Mouse (Mus musculus) forebrain, embryonic 11.5 days (tissue): Measurements from ENCODE around the gene Asap3. TPM values are rescaled to one million over a fixed set of nuclear protein-coding genes. Genes with fewer than 3 reads are reported as not detected.

ENCODE experiments used
- ATAC-seq: fragments of 200-750 bp; cut with Nextera tagmentation; replicated peaks from 2 replicates; pipeline ENCODE4 v1.8.0; 2017; ENCODE audit warnings: moderate TSS enrichment; ENCODE audit not compliant: low FRiP score
- DNase-seq: peaks from one replicate; pipeline ENCODE4 v3.0.0-alpha.2; 2017; ENCODE audit warnings: low spot score
- H3K27ac ChIP-seq: fragments of 300-500 bp; sonication (generic); 2 replicates; pipeline ENCODE4 v1.5.1; 2014; ENCODE audit warnings: low read depth, low read length
- H3K27me3 ChIP-seq: fragments of 300-500 bp; sonication (generic); 2 replicates; pipeline ENCODE4 v1.6.1; 2014; ENCODE audit warnings: mild to moderate bottlenecking, low read length, mixed read lengths; ENCODE audit not compliant: control insufficient read depth, insufficient read depth
- H3K36me3 ChIP-seq: fragments of 300-500 bp; sonication (generic); 2 replicates; pipeline ENCODE4 v1.6.1; 2014; ENCODE audit warnings: mild to moderate bottlenecking, low read length, moderate library complexity, mixed read lengths; ENCODE audit not compliant: control insufficient read depth, insufficient read depth
- H3K4me1 ChIP-seq: fragments of 300-500 bp; sonication (generic); replicated peaks from 2 replicates; pipeline ENCODE4 v1.6.1; 2014; ENCODE audit warnings: low read length, mixed read lengths; ENCODE audit not compliant: control insufficient read depth, insufficient read depth
- H3K4me2 ChIP-seq: fragments of 300-500 bp; sonication (generic); 2 replicates; pipeline ENCODE4 v1.6.1; 2014; ENCODE audit warnings: low read depth, mild to moderate bottlenecking, low read length, moderate library complexity, mixed read lengths; ENCODE audit not compliant: severe bottlenecking
- H3K4me3 ChIP-seq: fragments of 300-500 bp; sonication (generic); 2 replicates; pipeline ENCODE4 v1.5.1; 2014; ENCODE audit warnings: low read depth, low read length
- H3K9ac ChIP-seq: fragments of 300-500 bp; sonication (generic); 2 replicates; pipeline ENCODE4 v1.6.1; 2014; ENCODE audit warnings: low read length
- H3K9me3 ChIP-seq: fragments of 300-500 bp; sonication (generic); 2 replicates; pipeline ENCODE4 v1.6.1; 2016; ENCODE audit warnings: low read length, mixed read lengths; ENCODE audit not compliant: control insufficient read depth
- WGBS: fragments of 180-500 bp; shearing (Covaris S2); extraction: QIAGEN DNeasy Blood & Tissue Kit; methylation state at CpG from one replicate; pipeline ENCODE4 v1.1.7; 2014; 5-methylcytosine and 5-hydroxymethylcytosine counted together
- polyA plus RNA-seq: library from polyadenylated mRNA; unstranded; fragments of >200 nt; fragmentation: Nextera tagmentation; extraction: Ambion mirVana; gene quantifications from 2 replicates; pipeline ENCODE4 v1.2.1, GENCODE M21; 2014

Gene Asap3
- polyA plus RNA-seq, 1 experiment from 2014 or later: 4.3 TPM

DNA sequence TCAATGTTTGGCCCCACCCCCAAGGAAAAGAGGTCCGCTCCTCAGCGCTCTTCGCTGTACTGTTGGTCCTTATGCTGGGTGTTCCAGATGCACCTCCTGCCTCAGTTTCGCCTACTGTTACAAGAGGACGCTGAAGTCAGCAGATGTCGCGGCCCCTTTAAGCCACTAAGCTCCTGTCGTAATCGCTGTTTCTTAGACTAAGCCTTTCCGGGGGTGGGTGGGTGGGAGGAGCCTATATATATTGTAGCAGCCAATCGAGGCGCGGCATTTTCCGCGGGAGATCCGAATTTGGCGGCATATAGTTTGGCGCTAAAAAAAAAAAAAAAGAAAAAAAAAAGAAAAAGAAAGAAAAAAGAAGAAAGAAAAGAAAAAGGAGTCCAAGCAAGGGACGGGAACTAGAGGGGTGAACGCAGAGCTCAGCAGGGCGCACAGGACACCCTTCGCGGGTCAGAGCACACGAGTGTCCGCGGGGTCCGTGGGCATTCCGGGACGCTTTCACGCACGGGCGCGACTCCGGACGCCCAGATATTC, 34.1 kb upstream of the Asap3 start, which contains the start of gene E2f2:
Gene E2f2 (plus strand): TSS at position 384 of the 531 bp plus-strand sequence.
- WGBS: under 1% methylated on average over 34 of the region's 35 CpGs
- no peaks in the 10 kb centered on the region for H3K27me3 ChIP-seq
- peak; percentile 88 for DNase-seq
- H3K4me2 ChIP-seq: peak within 1 kb of the TSS; percentile 96
- H3K9me3 ChIP-seq: no peaks in the 10 kb centered on the region
- ATAC-seq: peak; percentile 72
- no peaks in the 10 kb centered on the region for H3K36me3 ChIP-seq
- H3K27ac ChIP-seq: peak within 1 kb of the TSS; percentile 71
- H3K4me3 ChIP-seq: peak within 1 kb of the TSS; percentile 81
- peak within 1 kb of the TSS; percentile 89 for H3K9ac ChIP-seq
- H3K4me1 ChIP-seq: peaks cover 8% of the 10 kb centered on the region

DNA sequence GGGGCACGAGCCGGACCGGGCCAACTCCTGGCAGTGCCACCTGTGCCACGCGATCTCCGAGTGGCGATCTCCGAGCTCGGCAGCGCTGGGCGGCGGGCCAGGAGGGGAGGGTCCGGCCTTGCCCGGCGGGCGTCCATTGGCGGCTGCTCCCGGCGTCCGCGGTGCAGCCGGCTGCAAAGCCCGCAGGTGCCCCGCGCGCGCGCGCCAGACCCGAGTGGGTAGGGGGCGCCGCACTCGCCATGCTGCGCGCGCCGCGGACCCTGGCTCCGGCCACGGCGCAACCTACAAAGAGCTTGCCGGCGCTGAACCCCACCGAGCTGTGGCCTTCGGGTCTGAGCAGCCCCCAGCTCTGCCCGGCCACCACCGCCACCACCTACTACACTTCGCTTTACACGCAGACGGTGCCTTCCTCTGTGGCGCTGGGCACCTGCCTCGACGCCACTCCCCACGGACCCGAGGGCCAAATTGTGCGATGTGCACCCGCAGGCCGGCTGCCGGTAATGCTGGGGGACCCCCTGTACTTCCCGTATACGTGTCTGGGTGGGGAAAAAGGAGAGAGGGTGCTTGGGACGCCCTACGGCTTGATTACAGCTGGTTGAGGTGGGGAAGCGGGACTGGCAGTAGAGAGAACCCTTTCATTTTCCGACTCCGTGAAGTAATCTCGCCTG, 33.5 kb upstream of the Asap3 start:
- ATAC-seq: peak; percentile 47
- under 1% methylated on average over 67 of the region's 67 CpGs for WGBS
- H3K9ac ChIP-seq: peak overlapping the region; percentile 89

DNA sequence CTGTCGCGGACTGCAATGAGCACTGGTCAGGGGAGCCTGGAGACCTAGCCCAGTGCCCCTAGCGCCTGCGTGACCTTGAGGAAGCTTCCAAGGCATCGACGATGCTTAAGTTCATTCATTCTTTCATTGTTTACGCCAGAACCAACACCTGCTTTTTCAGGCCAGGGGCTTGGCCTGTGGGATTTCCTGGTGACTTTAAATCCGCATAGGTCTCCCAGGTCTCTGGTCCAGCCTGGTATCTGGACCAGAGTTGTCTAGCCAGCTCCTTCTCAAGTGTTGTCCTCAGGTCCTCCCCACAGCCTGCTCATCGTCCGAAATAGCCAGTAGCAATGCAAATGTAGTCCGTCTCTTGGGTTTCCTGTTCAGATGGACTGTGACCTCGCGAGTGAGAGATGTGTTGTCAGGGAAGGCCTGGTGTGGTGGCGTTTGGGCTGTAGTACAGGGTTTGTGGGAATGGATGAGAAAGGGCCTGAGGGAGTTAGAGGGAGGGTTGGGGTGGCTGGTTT, 32.9 kb upstream of the Asap3 start:
- DNase-seq: peak; percentile 55
- Histone ChIP-seq H3K9ac (peak overlapping the region; percentile 89), H3K36me3 (no peaks in the 10 kb centered on the region), H3K27me3 (no peaks in the 10 kb centered on the region), H3K4me3 (peak overlapping the region; percentile 81), H3K27ac (peak overlapping the region; percentile 7; the same call in 1 of the 2 replicates), H3K4me1 (peaks cover 8% of the 10 kb centered on the region), H3K4me2 (peak overlapping the region; percentile 96), H3K9me3 (no peaks in the 10 kb centered on the region)
- no peak for ATAC-seq
- 1% methylated on average over 14 of the region's 14 CpGs for WGBS

More for the DNA sequence above, 33.5 kb upstream of the Asap3 start:
- H3K4me3 ChIP-seq: peak overlapping the region; percentile 81
- peak; percentile 84 for DNase-seq
- peaks cover 8% of the 10 kb centered on the region for H3K4me1 ChIP-seq
- peak overlapping the region; percentile 96 for H3K4me2 ChIP-seq
- H3K27me3 ChIP-seq: no peaks in the 10 kb centered on the region
- peak overlapping the region; percentile 71 for H3K27ac ChIP-seq
- no peaks in the 10 kb centered on the region for H3K9me3 ChIP-seq
- no peaks in the 10 kb centered on the region for H3K36me3 ChIP-seq

DNA sequence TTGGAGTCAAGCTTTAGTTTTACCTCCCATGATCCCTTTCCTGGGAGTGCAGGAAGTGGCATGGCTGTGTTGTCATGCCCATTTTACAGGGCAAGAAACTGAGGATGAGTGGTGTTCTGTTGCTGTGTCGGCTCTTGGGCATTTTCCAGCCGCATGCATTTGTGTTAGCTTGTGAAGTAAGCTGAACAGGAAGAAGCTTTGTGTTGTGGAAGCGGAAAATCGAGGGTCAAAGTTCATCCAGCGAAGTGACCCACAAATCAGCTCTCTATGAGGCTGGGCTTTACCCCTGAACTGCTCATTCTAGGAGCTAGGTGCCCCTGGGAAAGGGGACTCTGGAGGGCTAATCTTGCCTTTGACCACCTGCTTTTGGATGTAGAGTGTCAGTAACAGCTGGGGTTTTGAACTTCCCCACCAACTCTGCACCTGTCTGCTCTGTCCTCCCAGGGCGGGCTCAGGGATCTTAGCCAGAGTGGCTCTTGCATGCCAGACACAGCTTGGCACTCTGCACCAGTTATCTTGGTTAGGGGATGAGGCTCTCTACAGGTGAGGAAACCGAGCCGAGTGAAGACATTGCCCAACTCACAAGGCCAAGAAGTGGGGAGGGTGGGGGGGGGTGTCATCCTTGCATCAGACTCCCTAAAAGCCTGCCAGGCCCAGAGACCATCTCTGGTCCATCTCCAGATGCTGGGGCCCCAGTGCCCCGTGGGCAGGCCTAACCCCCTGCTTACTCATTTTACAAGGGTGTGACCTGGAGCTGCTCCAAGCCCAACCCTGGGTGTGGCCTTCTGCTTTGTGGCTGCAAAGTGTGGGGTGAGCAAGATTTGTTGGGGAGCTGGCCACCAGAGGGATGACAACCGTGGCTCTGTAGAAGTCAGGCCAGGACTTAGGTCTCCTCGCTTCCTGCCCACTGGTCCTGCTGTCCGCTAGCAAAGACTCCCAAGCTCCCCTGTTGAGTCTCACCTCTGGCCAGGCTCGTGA, 31.7 kb upstream of the Asap3 start:
- peaks cover 10% of the 10 kb centered on the region for H3K4me1 ChIP-seq
- H3K27ac ChIP-seq: no peak overlapping the region

DNA sequence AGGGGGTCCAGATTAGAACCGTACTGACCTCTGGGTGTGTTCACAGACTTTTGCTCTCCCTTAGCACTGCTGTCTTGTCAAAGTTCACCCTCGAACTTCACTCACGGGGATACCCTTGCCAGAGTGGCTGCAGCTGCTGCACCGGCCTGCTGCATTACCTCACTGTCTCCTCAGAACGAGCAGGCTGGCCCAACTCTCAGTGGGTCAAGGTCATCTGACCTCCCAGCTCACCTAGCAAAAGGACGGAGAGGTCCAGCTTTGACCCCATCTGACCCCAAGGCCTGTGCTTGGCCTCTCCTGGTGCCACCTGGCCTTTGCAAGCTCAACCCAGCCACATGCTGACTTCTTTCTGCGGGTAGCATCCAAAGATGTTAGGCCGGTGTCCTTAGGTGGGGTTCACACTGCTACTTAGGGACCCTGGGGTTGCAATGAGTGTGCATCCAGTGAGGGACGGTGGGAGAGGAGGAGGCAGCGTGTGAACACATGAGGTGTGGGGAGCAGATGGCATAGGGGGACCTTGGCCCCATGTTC, 30.1 kb upstream of the Asap3 start:
- H3K36me3 ChIP-seq: no peaks in the 10 kb centered on the region
- WGBS: 72% methylated on average over 10 of the region's 10 CpGs
- ATAC-seq: no peak
- no peak overlapping the region for H3K4me2 ChIP-seq
- H3K27ac ChIP-seq: no peak overlapping the region
- peaks cover 14% of the 10 kb centered on the region for H3K4me1 ChIP-seq
- DNase-seq: peak; percentile 49
- H3K9ac ChIP-seq: no peak overlapping the region
- H3K27me3 ChIP-seq: no peaks in the 10 kb centered on the region
- no peaks in the 10 kb centered on the region for H3K9me3 ChIP-seq
- H3K4me3 ChIP-seq: no peak overlapping the region

More for the DNA sequence above, 31.7 kb upstream of the Asap3 start:
- H3K9me3 ChIP-seq: no peaks in the 10 kb centered on the region
- no peaks in the 10 kb centered on the region for H3K36me3 ChIP-seq
- 72% methylated on average over 13 of the region's 13 CpGs for WGBS
- DNase-seq: peak; percentile 66
- peak overlapping the region; percentile 96; the same call in 1 of the 2 replicates for H3K4me2 ChIP-seq
- peak overlapping the region; percentile 89 for H3K9ac ChIP-seq
- peak overlapping the region; percentile 81 for H3K4me3 ChIP-seq
- ATAC-seq: no peak
- H3K27me3 ChIP-seq: no peaks in the 10 kb centered on the region

DNA sequence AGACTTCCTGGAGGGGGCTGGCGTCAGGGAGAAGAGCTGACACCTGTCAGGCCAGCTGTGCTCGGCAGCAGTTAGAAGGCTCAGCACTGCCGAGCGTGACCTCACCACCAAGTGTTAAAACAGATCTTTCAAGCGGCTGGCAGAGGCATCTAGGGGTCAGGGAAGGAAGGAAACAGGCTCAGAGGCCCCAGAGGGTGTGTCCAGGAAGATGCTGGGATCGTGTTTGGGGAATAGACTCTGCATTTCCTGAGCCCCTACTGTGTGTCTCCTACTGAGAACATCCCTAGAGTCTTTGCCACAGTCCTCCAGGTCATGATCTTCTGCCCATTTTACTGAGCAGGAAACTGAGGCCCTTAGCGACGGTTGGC, 28.9 kb upstream of the Asap3 start:
- no peaks in the 10 kb centered on the region for H3K9me3 ChIP-seq
- no peak overlapping the region for H3K9ac ChIP-seq
- no peaks in the 10 kb centered on the region for H3K27me3 ChIP-seq
- peak overlapping the region; percentile 26 for H3K27ac ChIP-seq
- H3K36me3 ChIP-seq: no peaks in the 10 kb centered on the region
- 59% methylated on average over 8 of the region's 8 CpGs for WGBS
- DNase-seq (no peak), ATAC-seq (no peak)
- H3K4me3 ChIP-seq: no peak overlapping the region
- peaks cover 12% of the 10 kb centered on the region for H3K4me1 ChIP-seq
- no peak overlapping the region for H3K4me2 ChIP-seq

DNA sequence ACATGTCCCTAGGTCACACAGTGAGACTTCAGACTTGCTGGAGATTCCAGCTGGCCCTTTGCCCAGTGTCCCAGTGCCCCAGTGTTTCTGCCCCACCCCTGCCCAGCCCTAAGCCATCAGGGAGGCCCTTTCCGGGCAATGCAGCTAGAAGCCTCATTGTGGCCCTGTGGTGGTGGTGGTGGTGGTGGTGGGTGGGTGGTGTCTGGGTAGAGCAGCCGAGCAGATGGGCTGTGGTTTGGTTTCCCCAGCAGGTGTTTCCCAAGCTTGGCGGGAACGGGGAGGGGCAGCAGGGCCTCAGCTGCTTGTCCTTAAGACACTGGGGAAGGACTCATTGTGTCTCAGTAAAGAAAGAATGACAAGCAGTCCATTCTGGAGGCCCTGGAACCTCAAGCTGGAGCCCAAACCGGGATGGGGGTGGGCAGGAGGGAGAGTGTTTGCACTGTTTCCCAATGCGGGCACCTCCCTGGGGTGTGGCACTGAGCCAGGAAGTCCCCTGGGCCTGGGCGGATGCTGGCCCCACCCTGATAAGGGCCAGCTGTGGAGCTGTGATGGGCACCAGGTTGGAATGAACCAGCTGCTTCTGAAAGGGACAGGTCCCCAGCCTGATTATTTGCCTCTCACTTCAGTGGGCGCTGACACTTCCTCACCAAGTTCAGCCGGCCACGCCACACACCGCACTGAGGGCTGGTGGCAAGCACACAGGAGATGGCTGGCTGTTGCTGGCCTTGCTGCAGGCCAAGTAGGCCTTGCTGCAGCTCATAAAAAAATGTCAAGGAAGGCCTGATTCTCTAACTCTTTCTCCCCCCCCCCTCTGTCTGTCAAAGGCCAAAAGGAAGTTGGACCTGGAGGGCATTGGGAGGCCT, 28.3 kb upstream of the Asap3 start:
- 70% methylated on average over 11 of the region's 11 CpGs for WGBS

More for the DNA sequence above, 28.3 kb upstream of the Asap3 start:
- no peak overlapping the region for H3K4me2 ChIP-seq
- H3K4me3 ChIP-seq: no peak overlapping the region
- no peaks in the 10 kb centered on the region for H3K27me3 ChIP-seq
- ATAC-seq (peak; percentile 45; the same call in 1 of the 2 replicates), DNase-seq (peak; percentile 61)
- H3K27ac ChIP-seq: peak overlapping the region; percentile 26
- H3K9me3 ChIP-seq: no peaks in the 10 kb centered on the region
- no peaks in the 10 kb centered on the region for H3K36me3 ChIP-seq
- peaks cover 11% of the 10 kb centered on the region for H3K4me1 ChIP-seq
- no peak overlapping the region; the same call in 1 of the 2 replicates for H3K9ac ChIP-seq
